ENCODE assay signal across 23 mouse cellular contexts in the genomic region with DNA sequence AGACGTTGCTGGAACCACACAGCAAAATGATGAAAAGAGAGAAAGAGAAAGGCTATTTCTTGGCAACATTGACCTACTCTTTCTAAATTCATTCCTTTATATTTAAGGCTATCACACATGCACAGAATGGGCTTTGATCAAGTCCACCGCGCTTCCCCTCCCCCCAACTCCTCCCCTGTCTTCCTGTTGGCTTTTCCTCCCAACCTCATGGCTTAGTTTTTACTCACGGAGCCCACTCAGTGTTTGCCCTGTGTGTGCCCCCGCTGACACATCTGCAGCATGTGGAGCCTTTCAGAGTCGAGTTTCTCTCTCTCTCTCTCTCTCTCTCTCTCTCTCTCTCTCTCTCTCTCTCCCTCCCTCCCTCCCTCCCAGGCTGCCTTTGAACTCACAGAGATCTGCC. TPM values are rescaled to one million over a fixed set of nuclear protein-coding genes. Genes with fewer than 3 reads are reported as not detected.
DNase-seq lines count a peak whose midpoint lies in the region; ATAC-seq and TF ChIP-seq lines count a peak whose summit lies in the region.
"Had no signal": no experiment of that assay in that cellular context is flagged by ENCODE, and none has a peak within 500 bp of the region (broad histone marks: within the 10 kb centered on the region; RNA-seq: fewer than 3 reads in every experiment).

No protein-coding gene starts in this region.

- H3K9me3 ChIP-seq in limb, embryonic 10.5 days (replicated peaks): no peaks in the 10 kb centered on the region
- no peaks in the 10 kb centered on the region for H3K9me3 ChIP-seq in liver, postnatal 0 days (ENCODE audit: low read length)
- H3K9me3 ChIP-seq: forebrain, embryonic 10.5 days; forebrain, embryonic 13.5 days; hindbrain, embryonic 10.5 days; hindbrain, embryonic 13.5 days had no signal

- no peak overlapping the region for H3K9ac ChIP-seq in liver, postnatal 0 days (replicated peaks)
- H3K9ac ChIP-seq: forebrain, embryonic 13.5 days; hindbrain, embryonic 13.5 days had no signal

- H3K27ac ChIP-seq in limb, embryonic 10.5 days: peak overlapping the region; percentile 10; the same call in 1 of the 2 replicates
- no peak overlapping the region for H3K27ac ChIP-seq in liver, postnatal 0 days (ENCODE audit: low read depth)
- H3K27ac ChIP-seq: forebrain, embryonic 10.5 days had no signal

- H3K4me1 ChIP-seq in limb, embryonic 10.5 days: peaks cover 45% of the 10 kb centered on the region
- peaks cover 9% of the 10 kb centered on the region for H3K4me1 ChIP-seq in liver, postnatal 0 days (ENCODE audit: insufficient read depth)

- DNase-seq in induced T-regulatory cell, adult 2 months (ENCODE audit: low read depth): peak; percentile 34
- DNase-seq in limb, embryonic 10.5 days (ENCODE audit: low spot score): no peak
- peak; percentile 68 for DNase-seq in thymus, postnatal 0 days (ENCODE audit: low spot score)
- peak; percentile 73 for DNase-seq in thymus, postnatal 25 days
- no peak for DNase-seq in cerebellum, postnatal 10 days
- no peak for DNase-seq in liver, postnatal 0 days
- no peak for DNase-seq in urinary bladder, adult 18-20 months (ENCODE audit: low spot score in 2 of 2)
- no peak for DNase-seq in urinary bladder, postnatal 10 days (ENCODE audit: low spot score)
- DNase-seq: adrenal gland, adult 2 months; adrenal gland, postnatal 14 days; cerebellum, adult 11-12 months; cerebellum, adult 8-10 months; cerebellum, postnatal 14 days; gastrocnemius, postnatal 10 days; heart, adult 18-20 months; heart, postnatal 10 days; heart, postnatal 36 days had no signal

- 67% methylated on average over 6 of the region's 6 CpGs for WGBS in limb, embryonic 10.5 days
- WGBS in liver, postnatal 0 days (ENCODE audit: insufficient replicate concordance): 35% methylated on average over 6 of the region's 6 CpGs

- no peak overlapping the region for H3K4me2 ChIP-seq in liver, postnatal 0 days (ENCODE audit: low read depth, low read length)

- ATAC-seq in liver, postnatal 0 days: no peak
- ATAC-seq: CD4-positive, CD25-positive, alpha-beta regulatory T cell, adult 4 months; forebrain, embryonic 13.5 days; forebrain, embryonic 16.5 days had no signal

- TF ChIP-seq EP300 in liver, postnatal 0 days (IDR thresholded peaks at IDR 0.05; ENCODE audit: low read depth): no peak

- no peaks in the 10 kb centered on the region for H3K27me3 ChIP-seq in limb, embryonic 10.5 days (ENCODE audit: low read depth, poor library complexity, severe bottlenecking)
- H3K27me3 ChIP-seq in liver, postnatal 0 days (ENCODE audit: insufficient read depth, low read length): 0 out of 2 replicates have a peak, but pooled peaks cover 4% of the 10 kb centered on the region

- no peaks in the 10 kb centered on the region for H3K36me3 ChIP-seq in limb, embryonic 10.5 days
- H3K36me3 ChIP-seq in liver, postnatal 0 days (replicated peaks; ENCODE audit: insufficient read depth, low read length): no peaks in the 10 kb centered on the region
- H3K36me3 ChIP-seq: forebrain, embryonic 10.5 days; hindbrain, embryonic 10.5 days; hindbrain, embryonic 13.5 days had no signal

- TF ChIP-seq CTCF in liver, postnatal 0 days (IDR thresholded peaks at IDR 0.05; ENCODE audit: low read depth): no peak

- no peak overlapping the region for H3K4me3 ChIP-seq in limb, embryonic 10.5 days
- H3K4me3 ChIP-seq in liver, postnatal 0 days (ENCODE audit: low read depth, low read length): no peak overlapping the region
- H3K4me3 ChIP-seq: forebrain, embryonic 13.5 days; hindbrain, embryonic 13.5 days had no signal

RNA-seq across cellular contexts. Expression of a gene that starts 28.5 kb away (rescaled TPM):
- polyA plus RNA-seq in limb, embryonic 10.5 days (2016; fragmentation: Nextera tagmentation; extraction: Ambion mirVana): 156 and 179 TPM in 2 replicates
- 127 and 145 TPM in 2 replicates for polyA plus RNA-seq in thymus, postnatal 0 days (2015; fragmentation: Nextera tagmentation; extraction: Ambion mirVana)
- 18.7 and 19.6 TPM in 2 replicates for polyA plus RNA-seq in liver, postnatal 0 days (2015; fragmentation: Nextera tagmentation; extraction: Ambion mirVana)

RNA-seq across cellular contexts. Expression of a gene that starts 40.4 kb away (rescaled TPM):
- polyA plus RNA-seq in limb, embryonic 10.5 days (2016; fragmentation: Nextera tagmentation; extraction: Ambion mirVana): 298 and 321 TPM in 2 replicates
- 526 and 559 TPM in 2 replicates for polyA plus RNA-seq in thymus, postnatal 0 days (2015; fragmentation: Nextera tagmentation; extraction: Ambion mirVana)
- 198 and 205 TPM in 2 replicates for polyA plus RNA-seq in liver, postnatal 0 days (2015; fragmentation: Nextera tagmentation; extraction: Ambion mirVana)

Comparison
In these comparisons a context has a peak if more than half of its experiments do, and no peak if none do; other contexts are left out.
1. DNase-seq: peak in induced T-regulatory cell, adult 2 months (single experiment), thymus, postnatal 0 days (single experiment) and thymus, postnatal 25 days (single experiment); none in limb, embryonic 10.5 days (single experiment), cerebellum, postnatal 10 days (0 of 2), liver, postnatal 0 days (single experiment), urinary bladder, adult 18-20 months (0 of 2) and urinary bladder, postnatal 10 days (single experiment).